Mouse (Mus musculus) brain, embryonic 14.5 days (tissue): ENCODE results near the gene Slc9a1.

ENCODE experiments used
- CTCF ChIP-seq: fragments of 200-500 bp; IDR thresholded peaks from 2 replicates; pipeline ENCODE4 v1.5.1; 2012; ENCODE audit warnings: inconsistent platforms, mild to moderate bottlenecking, moderate library complexity, borderline replicate concordance; ENCODE audit not compliant: insufficient read depth, insufficient read length; ENCODE audit errors: extremely low read depth
- POLR2A ChIP-seq: fragments of 200-500 bp; IDR thresholded peaks from 2 replicates; pipeline ENCODE4 v1.6.1; 2012; ENCODE audit warnings: mild to moderate bottlenecking, inconsistent platforms, borderline replicate concordance; ENCODE audit not compliant: poor library complexity, insufficient read depth, insufficient read length, severe bottlenecking; ENCODE audit errors: extremely low read depth

GRCm38 (mm10) chr4:133452433-133452832 lies 82.9 kb downstream of the Slc9a1 start:
- TF ChIP-seq CTCF (no peak), POLR2A (no peak)
